Mouse (Mus musculus): ENCODE results near the gene Alyref.

DNA sequence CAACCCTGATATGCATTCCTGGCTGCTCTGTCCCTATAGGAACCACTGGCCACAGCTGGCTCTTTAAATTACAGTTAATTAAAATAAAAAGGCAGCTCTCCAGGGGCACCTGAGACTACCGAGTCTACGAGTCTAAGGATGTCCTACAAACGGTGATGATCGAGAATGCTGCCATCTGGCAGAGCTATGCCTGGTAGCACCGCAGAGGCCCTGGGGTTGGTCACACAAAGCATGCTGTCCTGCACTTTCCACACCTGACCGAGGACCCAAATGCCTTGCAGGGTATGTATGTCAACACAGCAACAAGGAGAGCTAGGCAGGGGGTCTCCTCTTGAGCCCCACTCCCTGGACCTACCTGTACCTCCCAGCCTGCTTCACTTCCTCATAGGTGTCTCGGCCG is 15.8 kb upstream of the Alyref start:
- TF ChIP-seq MAX (IDR thresholded peaks at IDR 0.05; ENCODE audit: low read depth) = no peak
- no peak for TF ChIP-seq POLR2AphosphoS2 (IDR thresholded peaks at IDR 0.05; ENCODE audit: insufficient read length, low read depth)
- no peak for TF ChIP-seq POLR2A (IDR thresholded peaks at IDR 0.05; ENCODE audit: insufficient read length, low read depth)
- TF ChIP-seq USF1 (IDR thresholded peaks at IDR 0.05; ENCODE audit: low read depth) = no peak

All from myocyte (in vitro differentiated cells).